In genomic region chr10:41302689-41303431, GRCm38 (mm10) we compare ENCODE assay signal across 8 mouse cellular contexts. TPM values are rescaled to one million over a fixed set of nuclear protein-coding genes. Genes with fewer than 3 reads are reported as not detected.
DNase-seq lines count a peak whose midpoint lies in the region; ATAC-seq lines count a peak whose summit lies in the region.

Gene Fig4, minus strand, starts transcription at chr10:41303260.

- peak; percentile 93 for ATAC-seq in common myeloid progenitor, adult 5-6 weeks (replicated peaks; ENCODE audit: low read depth, poor library complexity, severe bottlenecking)
- ATAC-seq in megakaryocyte progenitor cell, adult 5-6 weeks (replicated peaks; ENCODE audit: poor library complexity): peak; percentile 93

- peak; percentile 95 for DNase-seq in ZHBTc4 (ENCODE audit: low read depth, low spot score)
- peak; percentile 63 to 80 for DNase-seq in gastrocnemius, adult 8-10 months (ENCODE audit: low spot score in 2 of 2)
- DNase-seq in hindlimb bud, embryonic 11.5 days (ENCODE audit: extremely low spot score, low read depth, low spot score): peak; percentile 68
- DNase-seq in left cerebral cortex, adult 8-10 months (ENCODE audit: low spot score in 2 of 2): peak; percentile 66 to 75
- peak; percentile 86 for DNase-seq in right cerebral cortex, postnatal 14 days
- peak; percentile 76 to 83 for DNase-seq in urinary bladder, postnatal 36 days (ENCODE audit: low spot score in 2 of 2)

RNA-seq across cellular contexts. Expression of gene Fig4, which starts in this region (rescaled TPM):
- total RNA-seq in common myeloid progenitor, adult 5-6 weeks (2017): 25.7 and 32.0 TPM in 2 replicates
- total RNA-seq in gastrocnemius, adult 8-10 months (2022): 1 to 10 TPM; 6.8 to 7.8 (median 7.0) TPM
- 10 to 100 TPM; 28.3 to 31.4 (median 30.0) TPM for total RNA-seq in left cerebral cortex, adult 8-10 months (2022)
- total RNA-seq in megakaryocyte progenitor cell, adult 5-6 weeks (2015): 25.5 and 27.1 TPM in 2 replicates
- total RNA-seq in megakaryocyte progenitor cell, adult 5-6 weeks (2017): 27.9 and 32.7 TPM in 2 replicates

Comparison
In these comparisons a context has a peak if more than half of its experiments do, and no peak if none do; other contexts are left out.
1. Peak in every context shown above with its lines: DNase-seq and ATAC-seq.